Mouse (Mus musculus) liver, embryonic 14.5 days (tissue): ENCODE data around the gene Ccser1. TPM values are rescaled to one million over a fixed set of nuclear protein-coding genes. Genes with fewer than 3 reads are reported as not detected.

Experiments used
- ATAC-seq: fragments of 200-750 bp; cut with Nextera tagmentation; 2 replicates; pipeline ENCODE4 v1.8.0; 2017; ENCODE audit warnings: moderate number of reproducible peaks, mild to moderate bottlenecking, moderate library complexity; ENCODE audit not compliant: insufficient read depth
- DNase-seq, 3 experiments: peaks; one replicate each; pipeline ENCODE4 v3.0.0-alpha.2; 2012 to 2013; ENCODE audit warnings: low read depth in 3 of 3, low spot score in 3 of 3
- H3K27ac ChIP-seq: fragments of 300-500 bp; sonication (generic); 2 replicates; pipeline ENCODE4 v1.5.1; 2014; ENCODE audit warnings: moderate library complexity, mild to moderate bottlenecking, control low read depth, inconsistent platforms
- H3K27me3 ChIP-seq: fragments of 300-500 bp; sonication (generic); 2 replicates; pipeline ENCODE4 v1.6.1; 2014; ENCODE audit warnings: mild to moderate bottlenecking, low read length, moderate library complexity; ENCODE audit not compliant: control insufficient read depth, insufficient read depth
- H3K36me3 ChIP-seq: fragments of 300-500 bp; sonication (generic); replicated peaks from 2 replicates; pipeline ENCODE4 v1.6.1; 2014; ENCODE audit warnings: low read depth; ENCODE audit not compliant: control insufficient read depth, insufficient read depth
- H3K4me1 ChIP-seq, 2 experiments: fragments of 200-500 bp in 1 of 2; fragments of 300-500 bp in 1 of 2; sonication (generic) in 1 of 2; replicated peaks; 2 replicates each; pipeline ENCODE4 v1.6.1; 2012 to 2014; ENCODE audit warnings: antibody characterized with exemption in 1 of 2, inconsistent platforms in 1 of 2, low read length in 1 of 2; ENCODE audit not compliant: control insufficient read depth in 2 of 2, insufficient read depth in 2 of 2
- H3K4me2 ChIP-seq: fragments of 300-500 bp; sonication (generic); 2 replicates; pipeline ENCODE4 v1.6.1; 2014; ENCODE audit warnings: low read depth, mild to moderate bottlenecking, control low read depth, moderate library complexity
- H3K4me3 ChIP-seq, 2 experiments: fragments of 200-500 bp in 1 of 2; fragments of 300-500 bp in 1 of 2; sonication (generic) in 1 of 2; 2 replicates each; pipeline ENCODE4 v1.5.1; 2012 to 2014; ENCODE audit warnings: low read depth in 2 of 2, low read length in 2 of 2, mild to moderate bottlenecking in 2 of 2, control low read depth in 1 of 2, inconsistent platforms in 1 of 2, moderate library complexity in 1 of 2; ENCODE audit not compliant: insufficient read depth in 1 of 2
- H3K9ac ChIP-seq: fragments of 300-500 bp; sonication (generic); replicated peaks from 2 replicates; pipeline ENCODE4 v1.6.1; 2014; ENCODE audit warnings: mild to moderate bottlenecking, control low read depth, moderate library complexity
- H3K9me3 ChIP-seq: fragments of 300-500 bp; sonication (generic); 2 replicates; pipeline ENCODE4 v1.6.1; 2016; ENCODE audit warnings: low read length, mixed read lengths; ENCODE audit not compliant: control insufficient read depth
- CTCF ChIP-seq: IDR thresholded peaks from 2 replicates; pipeline ENCODE4 v1.5.1; 2016; ENCODE audit warnings: antibody characterized with exemption, low read depth, control low read depth
- EP300 ChIP-seq: IDR thresholded peaks from 2 replicates; pipeline ENCODE4 v1.6.1; 2016; ENCODE audit warnings: antibody characterized with exemption, low read depth
- WGBS: fragments of 180-500 bp; shearing (Covaris S2); extraction: QIAGEN DNeasy Blood & Tissue Kit; methylation state at CpG from one replicate; pipeline ENCODE4 v1.1.7; 2014; ENCODE audit not compliant: insufficient replicate concordance; 5-methylcytosine and 5-hydroxymethylcytosine counted together
- polyA plus RNA-seq, 2 experiments: library from polyadenylated mRNA; depleted of rRNA in 1 of 2; stranded (reverse) in 1 of 2; unstranded in 1 of 2; fragments of >200 nt; fragmentation: Nextera tagmentation in 1 of 2; extraction: Ambion mirVana in 1 of 2; gene quantifications; 2 replicates each; pipeline versions ENCODE4 v1.2.1 to v1.2.3; 2012 to 2014

The Ccser1 gene
- polyA plus RNA-seq, 2 experiments: 0.09 TPM

- TF ChIP-seq EP300 (no peak), CTCF (no peak)
- 65% methylated on average over 5 of the region's 5 CpGs for WGBS
- no peaks in the 10 kb centered on the region for H3K9me3 ChIP-seq
These were observed 421.8 kb downstream of the Ccser1 start for GRCm38 (mm10) chr6:61601911-61602310.

GRCm38 (mm10) chr6:61614920-61615319 is 434.8 kb downstream of the Ccser1 start:
- WGBS: 53% methylated on average over 4 of the region's 4 CpGs
- Histone ChIP-seq H3K9me3 (no peaks in the 10 kb centered on the region), H3K9ac (no peak overlapping the region), H3K4me3 (no peak overlapping the region), H3K27ac (no peak overlapping the region), H3K4me2 (no peak overlapping the region), H3K27me3 (no peaks in the 10 kb centered on the region), H3K36me3 (no peaks in the 10 kb centered on the region), H3K4me1 (no peaks in the 10 kb centered on the region)
- no peak for DNase-seq
- no peak for TF ChIP-seq CTCF
- no peak for TF ChIP-seq EP300
- ATAC-seq: no peak

More at GRCm38 (mm10) chr6:61601911-61602310, 421.8 kb downstream of the Ccser1 start:
- Histone ChIP-seq H3K4me1 (no peaks in the 10 kb centered on the region), H3K4me3 (no peak overlapping the region), H3K27ac (no peak overlapping the region), H3K9ac (no peak overlapping the region), H3K4me2 (no peak overlapping the region), H3K27me3 (no peaks in the 10 kb centered on the region), H3K36me3 (no peaks in the 10 kb centered on the region)
- DNase-seq (no peak), ATAC-seq (no peak)

- 47% methylated on average over 3 of the region's 3 CpGs for WGBS
- DNase-seq: no peak
These were observed 441.6 kb downstream of the Ccser1 start for GRCm38 (mm10) chr6:61621707-61622106.

GRCm38 (mm10) chr6:61661414-61661813 is 481.3 kb downstream of the Ccser1 start:
- Histone ChIP-seq H3K9ac (no peak overlapping the region), H3K4me1 (no peaks in the 10 kb centered on the region), H3K27me3 (no peaks in the 10 kb centered on the region), H3K4me3 (no peak overlapping the region), H3K27ac (no peak overlapping the region), H3K4me2 (no peak overlapping the region), H3K36me3 (no peaks in the 10 kb centered on the region), H3K9me3 (no peaks in the 10 kb centered on the region)
- ATAC-seq: no peak
- TF ChIP-seq EP300 (no peak), CTCF (no peak)
- no peak for DNase-seq

More at GRCm38 (mm10) chr6:61621707-61622106, 441.6 kb downstream of the Ccser1 start:
- Histone ChIP-seq H3K36me3 (no peaks in the 10 kb centered on the region), H3K27ac (no peak overlapping the region), H3K4me2 (no peak overlapping the region), H3K4me3 (no peak overlapping the region), H3K27me3 (no peaks in the 10 kb centered on the region), H3K4me1 (no peaks in the 10 kb centered on the region), H3K9me3 (no peaks in the 10 kb centered on the region), H3K9ac (no peak overlapping the region)
- TF ChIP-seq CTCF: no peak
- TF ChIP-seq EP300: no peak
- ATAC-seq: no peak

GRCm38 (mm10) chr6:61664572-61664971 is 484.4 kb downstream of the Ccser1 start:
- WGBS: 55% methylated on average over 1 of the region's 1 CpGs
- H3K9ac ChIP-seq: no peak overlapping the region

More at GRCm38 (mm10) chr6:61664572-61664971, 484.4 kb downstream of the Ccser1 start:
- no peak overlapping the region for H3K4me3 ChIP-seq
- no peaks in the 10 kb centered on the region for H3K36me3 ChIP-seq
- no peak overlapping the region for H3K27ac ChIP-seq
- H3K4me2 ChIP-seq: no peak overlapping the region
- no peak for ATAC-seq
- no peaks in the 10 kb centered on the region for H3K9me3 ChIP-seq
- TF ChIP-seq EP300 (no peak), CTCF (no peak)
- no peaks in the 10 kb centered on the region for H3K4me1 ChIP-seq
- no peaks in the 10 kb centered on the region for H3K27me3 ChIP-seq
- DNase-seq: no peak
